Mouse (Mus musculus): ENCODE measurements around the gene Tyw5. TPM values are rescaled to one million over a fixed set of nuclear protein-coding genes. Genes with fewer than 3 reads are reported as not detected.
A peak's percentile ranks its signal among the peaks of the same experiment; 100 is the strongest.

The Tyw5 gene
- 1.5 and 2.7 TPM in 2 replicates for polyA plus RNA-seq (2012; rRNA removed)

DNA sequence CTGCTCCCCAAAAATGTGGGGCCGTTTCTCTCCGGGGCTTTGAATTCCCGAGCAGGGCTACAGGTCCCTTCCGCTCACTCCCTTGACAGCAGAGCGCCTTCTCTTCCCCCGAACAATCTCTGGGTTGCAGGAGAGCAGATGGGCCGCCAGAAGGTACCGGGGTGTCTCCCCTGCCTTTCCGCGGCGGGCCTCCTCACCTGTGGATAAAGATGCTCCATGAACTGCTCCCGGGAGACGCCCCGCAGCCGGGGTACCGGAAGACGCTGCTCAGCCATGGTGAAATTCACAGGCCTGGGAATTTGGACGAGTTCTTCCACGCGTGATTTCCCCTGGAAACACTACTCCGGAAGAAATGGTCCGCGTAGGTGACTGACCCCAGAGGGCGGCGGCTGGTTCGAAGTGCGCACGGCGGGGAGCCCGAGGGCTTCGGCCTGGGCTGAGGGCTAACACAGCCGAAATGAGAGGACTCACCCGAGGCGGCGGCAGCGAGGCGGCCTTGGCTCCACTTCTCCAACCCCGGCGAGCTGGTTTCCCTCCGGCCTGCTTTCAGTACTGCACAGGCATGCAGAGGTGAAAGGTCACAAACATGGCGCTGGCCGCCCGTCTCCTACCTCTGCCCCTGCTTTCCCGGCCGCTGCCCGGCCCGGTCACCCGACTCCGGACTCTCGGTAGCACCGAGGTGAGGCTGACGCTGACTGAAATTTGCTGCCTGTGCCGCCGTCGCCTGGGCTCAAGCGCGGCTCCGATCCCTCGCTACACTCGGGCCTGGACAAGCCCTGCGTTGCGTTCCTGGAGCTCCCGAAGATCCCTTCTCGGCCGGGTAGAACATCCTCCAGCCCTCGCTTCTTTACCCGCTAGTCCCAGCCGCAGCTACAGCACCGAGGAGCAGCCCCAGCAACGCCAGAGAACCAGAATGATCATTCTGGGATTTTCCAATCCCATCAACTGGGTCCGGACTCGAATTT, at the start of gene Tyw5, which contains the start of gene Maip1:
Gene Tyw5 (minus strand): TSS at position 915 of the 965 bp plus-strand sequence.
Gene Maip1 (plus strand): TSS at position 142 of the 965 bp plus-strand sequence.
- DNase-seq (ENCODE audit: low read depth in 1 of 2, low spot score in 2 of 2) = peak; percentile 66 to 68
- Histone ChIP-seq H3K4me1 (ENCODE audit: control insufficient read depth, insufficient read depth, insufficient read length) (no peaks in the 10 kb centered on the region; the same call in none of the 2 replicates), H3K27ac (ENCODE audit: insufficient read depth, low read length) (peak within 1 kb of the TSS; percentile 93), H3K4me3 (ENCODE audit: extremely low read depth, insufficient read depth, insufficient read length) (peak within 1 kb of the TSS; percentile 98), H3K36me3 (ENCODE audit: control insufficient read depth, insufficient read depth, low read length) (no peaks in the 10 kb centered on the region), H3K27me3 (ENCODE audit: control insufficient read depth, insufficient read depth, low read length) (no peaks in the 10 kb centered on the region)
- WGBS = under 1% methylated on average over 72 of the region's 72 CpGs
- TF ChIP-seq CTCF (IDR thresholded peaks at IDR 0.05; ENCODE audit: extremely low read depth, insufficient read depth, insufficient read length, insufficient replicate concordance) (no peak), POLR2A (IDR thresholded peaks at IDR 0.05; ENCODE audit: low read depth, low read length) (no peak; the same call in 1 of the 2 replicates)

DNA sequence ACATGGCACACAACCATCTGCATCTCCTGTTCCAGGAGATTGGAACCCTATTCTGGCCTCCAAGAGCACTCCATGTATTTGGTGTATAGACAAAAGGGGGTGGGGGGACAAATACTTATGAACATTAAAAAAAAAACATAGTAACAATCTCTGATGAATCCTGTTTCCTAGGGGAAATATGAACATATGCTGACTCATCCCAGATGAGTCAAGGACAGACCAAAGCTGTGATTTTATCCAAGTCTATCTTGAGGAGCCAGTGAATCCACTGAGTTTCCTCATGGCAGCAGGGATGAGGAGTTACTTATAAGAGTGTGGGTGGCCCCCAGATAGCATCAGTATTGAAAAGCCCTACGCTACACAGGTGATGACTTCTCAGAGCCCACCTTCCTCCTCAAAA, 43.3 kb upstream of the Tyw5 start:
- H3K27ac ChIP-seq (ENCODE audit: insufficient read depth, low read length) = no peak overlapping the region
- 94% methylated on average over 1 of the region's 1 CpGs for WGBS
- no peaks in the 10 kb centered on the region for H3K36me3 ChIP-seq (ENCODE audit: control insufficient read depth, insufficient read depth, low read length)
- no peak overlapping the region for H3K4me3 ChIP-seq (ENCODE audit: extremely low read depth, insufficient read depth, insufficient read length)
- no peaks in the 10 kb centered on the region for H3K27me3 ChIP-seq (ENCODE audit: control insufficient read depth, insufficient read depth, low read length)
- DNase-seq (ENCODE audit: low read depth in 1 of 2, low spot score in 2 of 2) = no peak
- no peak for TF ChIP-seq CTCF (IDR thresholded peaks at IDR 0.05; ENCODE audit: extremely low read depth, insufficient read depth, insufficient read length, insufficient replicate concordance)
- TF ChIP-seq POLR2A (IDR thresholded peaks at IDR 0.05; ENCODE audit: low read depth, low read length) = no peak
- no peaks in the 10 kb centered on the region for H3K4me1 ChIP-seq (ENCODE audit: control insufficient read depth, insufficient read depth, insufficient read length)

DNA sequence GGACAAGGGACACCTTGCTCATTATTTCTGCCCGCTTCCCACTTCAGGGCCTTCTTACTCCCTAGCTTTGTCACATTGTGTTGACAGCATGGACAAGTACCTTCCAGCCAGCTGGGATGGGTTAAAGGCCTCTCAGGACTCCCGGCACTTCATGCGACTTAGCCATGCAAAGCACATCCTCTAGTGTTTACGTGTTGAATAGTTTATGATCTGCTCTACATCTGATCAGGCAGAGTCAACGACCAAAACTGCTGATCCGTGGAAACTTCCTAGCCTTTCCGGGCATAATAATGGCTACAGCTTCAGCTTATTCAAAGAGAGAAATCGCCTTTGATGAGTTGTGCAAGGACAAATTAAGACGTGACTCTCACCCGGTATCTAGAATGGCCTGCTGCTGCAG, 38.8 kb upstream of the Tyw5 start:
- Histone ChIP-seq H3K27me3 (ENCODE audit: control insufficient read depth, insufficient read depth, low read length) (no peaks in the 10 kb centered on the region), H3K27ac (ENCODE audit: insufficient read depth, low read length) (no peak overlapping the region), H3K4me3 (ENCODE audit: extremely low read depth, insufficient read depth, insufficient read length) (no peak overlapping the region), H3K4me1 (ENCODE audit: control insufficient read depth, insufficient read depth, insufficient read length) (no peaks in the 10 kb centered on the region), H3K36me3 (ENCODE audit: control insufficient read depth, insufficient read depth, low read length) (no peaks in the 10 kb centered on the region)
- DNase-seq (ENCODE audit: low read depth in 1 of 2, low spot score in 2 of 2) = no peak
- WGBS = 88% methylated on average over 10 of the region's 10 CpGs
- TF ChIP-seq CTCF (IDR thresholded peaks at IDR 0.05; ENCODE audit: extremely low read depth, insufficient read depth, insufficient read length, insufficient replicate concordance) (no peak), POLR2A (IDR thresholded peaks at IDR 0.05; ENCODE audit: low read depth, low read length) (no peak)

DNA sequence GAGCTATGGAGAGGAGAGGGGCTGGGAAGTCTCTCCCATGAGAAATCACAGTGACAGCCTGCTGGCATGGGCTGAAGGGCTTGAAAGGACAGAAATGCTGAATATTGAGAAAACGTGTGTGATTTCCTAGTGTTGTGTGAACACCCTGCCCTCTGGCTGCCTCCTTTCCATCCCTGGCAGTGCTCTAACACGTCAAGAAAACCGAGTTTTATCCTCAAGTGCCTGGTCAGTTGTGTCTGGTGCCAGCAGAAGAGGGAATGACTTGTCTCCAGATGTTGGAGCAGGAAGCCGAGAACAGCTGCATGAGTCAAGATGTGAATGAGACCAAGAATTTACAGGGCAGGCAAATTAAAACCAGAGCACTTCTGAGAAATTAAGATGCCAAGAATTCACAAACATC, 33.9 kb upstream of the Tyw5 start:
- DNase-seq (ENCODE audit: low read depth in 1 of 2, low spot score in 2 of 2) = no peak
- Histone ChIP-seq H3K4me1 (ENCODE audit: control insufficient read depth, insufficient read depth, insufficient read length) (no peaks in the 10 kb centered on the region), H3K36me3 (ENCODE audit: control insufficient read depth, insufficient read depth, low read length) (no peaks in the 10 kb centered on the region), H3K27me3 (ENCODE audit: control insufficient read depth, insufficient read depth, low read length) (no peaks in the 10 kb centered on the region), H3K27ac (ENCODE audit: insufficient read depth, low read length) (no peak overlapping the region), H3K4me3 (ENCODE audit: extremely low read depth, insufficient read depth, insufficient read length) (no peak overlapping the region)
- no peak for TF ChIP-seq POLR2A (IDR thresholded peaks at IDR 0.05; ENCODE audit: low read depth, low read length)
- 60% methylated on average over 4 of the region's 4 CpGs for WGBS

DNA sequence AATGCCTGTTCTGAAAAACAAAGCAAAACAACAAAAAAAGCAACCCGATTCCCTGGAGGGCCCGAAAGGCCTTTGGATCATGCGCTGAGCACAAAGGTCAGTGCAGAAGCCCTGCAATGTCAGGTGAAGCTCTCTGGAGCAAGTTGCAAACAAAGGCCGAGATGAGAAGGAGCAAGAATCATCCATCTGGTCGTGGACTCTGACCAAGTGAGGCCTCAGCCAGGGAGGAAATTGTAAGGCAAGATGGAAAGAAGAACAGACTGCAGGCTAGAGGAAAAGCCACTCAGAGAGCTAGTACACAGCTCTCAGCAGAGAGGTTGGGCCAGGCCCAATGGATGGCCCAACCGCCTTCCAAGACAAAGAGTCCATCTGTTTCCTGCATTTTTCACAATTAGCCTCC, 32.1 kb upstream of the Tyw5 start:
- Histone ChIP-seq H3K4me1 (ENCODE audit: control insufficient read depth, insufficient read depth, insufficient read length) (no peaks in the 10 kb centered on the region), H3K27me3 (ENCODE audit: control insufficient read depth, insufficient read depth, low read length) (0 out of 2 replicates have a peak, but pooled peaks cover 1% of the 10 kb centered on the region), H3K27ac (ENCODE audit: insufficient read depth, low read length) (no peak overlapping the region), H3K4me3 (ENCODE audit: extremely low read depth, insufficient read depth, insufficient read length) (no peak overlapping the region), H3K36me3 (ENCODE audit: control insufficient read depth, insufficient read depth, low read length) (no peaks in the 10 kb centered on the region)
- TF ChIP-seq POLR2A (IDR thresholded peaks at IDR 0.05; ENCODE audit: low read depth, low read length) = no peak
- TF ChIP-seq CTCF (IDR thresholded peaks at IDR 0.05; ENCODE audit: extremely low read depth, insufficient read depth, insufficient read length, insufficient replicate concordance) = no peak
- WGBS = 79% methylated on average over 6 of the region's 6 CpGs
- DNase-seq (ENCODE audit: low read depth in 1 of 2, low spot score in 2 of 2) = no peak

DNA sequence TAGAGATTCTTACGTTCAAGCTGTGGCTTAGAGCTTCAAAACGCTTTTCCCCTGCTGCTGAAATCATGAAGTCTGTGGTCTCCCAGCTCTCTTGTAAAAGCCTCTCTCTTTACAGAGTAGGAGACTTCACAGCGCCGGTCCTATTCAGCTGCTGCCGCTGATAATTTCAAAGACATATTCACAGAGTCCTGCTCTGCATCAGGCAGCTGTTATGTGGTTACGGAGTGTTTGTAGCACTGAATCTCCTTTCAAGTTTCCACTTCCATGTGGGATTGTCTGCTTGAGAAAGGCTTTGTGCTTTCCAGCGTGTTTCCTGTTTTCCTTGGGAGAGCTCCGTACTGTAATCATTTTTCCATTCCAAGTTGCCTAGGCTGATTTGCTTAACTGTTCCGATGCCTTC, 30.1 kb upstream of the Tyw5 start:
- Histone ChIP-seq H3K4me3 (ENCODE audit: extremely low read depth, insufficient read depth, insufficient read length) (no peak overlapping the region), H3K27ac (ENCODE audit: insufficient read depth, low read length) (no peak overlapping the region), H3K36me3 (ENCODE audit: control insufficient read depth, insufficient read depth, low read length) (no peaks in the 10 kb centered on the region), H3K27me3 (ENCODE audit: control insufficient read depth, insufficient read depth, low read length) (0 out of 2 replicates have a peak, but pooled peaks cover 1% of the 10 kb centered on the region), H3K4me1 (ENCODE audit: control insufficient read depth, insufficient read depth, insufficient read length) (no peaks in the 10 kb centered on the region)
- WGBS = 29% methylated on average over 9 of the region's 9 CpGs
- TF ChIP-seq POLR2A (IDR thresholded peaks at IDR 0.05; ENCODE audit: low read depth, low read length) (no peak), CTCF (IDR thresholded peaks at IDR 0.05; ENCODE audit: extremely low read depth, insufficient read depth, insufficient read length, insufficient replicate concordance) (no peak)
- no peak for DNase-seq (ENCODE audit: low read depth in 1 of 2, low spot score in 2 of 2)

DNA sequence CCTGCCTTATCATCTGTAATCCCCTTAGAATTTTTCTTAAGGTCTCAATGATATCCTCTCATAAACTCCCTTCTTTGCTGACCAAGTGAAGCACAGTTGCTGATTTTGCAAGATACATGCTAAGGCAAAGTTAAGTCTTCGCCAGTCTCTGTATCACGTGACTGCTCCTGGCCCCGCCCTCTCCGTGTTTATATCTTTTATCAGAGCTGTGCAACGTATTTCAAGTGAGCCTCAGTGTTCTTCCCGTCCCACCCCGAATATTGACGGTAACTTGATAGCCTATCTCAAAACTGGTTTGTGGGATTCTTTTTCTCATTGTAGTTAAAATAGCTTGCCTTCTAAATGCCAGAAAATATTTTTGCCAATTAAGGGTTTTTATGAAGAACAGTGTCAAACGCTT, 29.5 kb upstream of the Tyw5 start:
- Histone ChIP-seq H3K36me3 (ENCODE audit: control insufficient read depth, insufficient read depth, low read length) (no peaks in the 10 kb centered on the region), H3K4me3 (ENCODE audit: extremely low read depth, insufficient read depth, insufficient read length) (no peak overlapping the region), H3K27me3 (ENCODE audit: control insufficient read depth, insufficient read depth, low read length) (0 out of 2 replicates have a peak, but pooled peaks cover 1% of the 10 kb centered on the region), H3K4me1 (ENCODE audit: control insufficient read depth, insufficient read depth, insufficient read length) (no peaks in the 10 kb centered on the region), H3K27ac (ENCODE audit: insufficient read depth, low read length) (no peak overlapping the region)
- no peak for TF ChIP-seq CTCF (IDR thresholded peaks at IDR 0.05; ENCODE audit: extremely low read depth, insufficient read depth, insufficient read length, insufficient replicate concordance)
- TF ChIP-seq POLR2A (IDR thresholded peaks at IDR 0.05; ENCODE audit: low read depth, low read length) = no peak
- WGBS = 47% methylated on average over 9 of the region's 9 CpGs
- peak in 1 of 2 experiments; percentile 6 for DNase-seq (ENCODE audit: low read depth in 1 of 2, low spot score in 2 of 2)

Measured in spleen, adult 2 months (tissue).